Mouse (Mus musculus) C2C12 (cell line): ENCODE data around the gene Ano3. TPM values are rescaled to one million over a fixed set of nuclear protein-coding genes. Genes with fewer than 3 reads are reported as not detected.

Source experiments
- H3K27me3 ChIP-seq: one replicate; pipeline ENCODE4 v1.6.1; 2011; ENCODE audit not compliant: control insufficient read depth, insufficient read depth, insufficient read length
- H3K36me3 ChIP-seq: one replicate; pipeline ENCODE4 v1.6.1; 2011; ENCODE audit not compliant: control insufficient read depth, insufficient read depth
- H3K4me3 ChIP-seq: one replicate; pipeline ENCODE4 v1.5.1; 2011; ENCODE audit warnings: mild to moderate bottlenecking, control low read depth; ENCODE audit not compliant: poor library complexity, insufficient read depth, severe bottlenecking
- H3K79me2 ChIP-seq: one replicate; pipeline ENCODE4 v1.6.1; 2011; ENCODE audit not compliant: control insufficient read depth, insufficient read depth
- H3K79me3 ChIP-seq: one replicate; pipeline ENCODE4 v1.6.1; 2011; ENCODE audit warnings: low read depth, control low read depth
- H3ac ChIP-seq: one replicate; pipeline ENCODE3; 2011; ENCODE audit warnings: low read depth; ENCODE audit not compliant: control insufficient read depth, insufficient read length
- CEBPB ChIP-seq: IDR thresholded peaks from one replicate; pipeline ENCODE4 v1.6.1; 2011; ENCODE audit warnings: low read depth, mild to moderate bottlenecking, control low read depth, moderate library complexity
- CTCF ChIP-seq: IDR thresholded peaks from one replicate; pipeline ENCODE4 v1.5.1; 2011; ENCODE audit not compliant: control insufficient read depth, insufficient read depth, insufficient read length
- FOSL1 ChIP-seq: IDR thresholded peaks from one replicate; pipeline ENCODE4 v1.8.0; 2011; ENCODE audit warnings: mild to moderate bottlenecking, low read length; ENCODE audit not compliant: poor library complexity, insufficient read depth, severe bottlenecking
- MAX ChIP-seq: IDR thresholded peaks from one replicate; pipeline ENCODE4 v1.6.1; 2011; ENCODE audit warnings: mild to moderate bottlenecking, control low read depth
- MYOD1 ChIP-seq: IDR thresholded peaks from one replicate; pipeline ENCODE4 v1.6.1; 2011; ENCODE audit warnings: low read depth; ENCODE audit not compliant: control insufficient read depth, insufficient read length
- MYOG ChIP-seq: IDR thresholded peaks from one replicate; pipeline ENCODE4 v1.6.1; 2011; ENCODE audit not compliant: control insufficient read depth, insufficient read length; ENCODE audit errors: extremely low read depth
- USF1 ChIP-seq: IDR thresholded peaks from one replicate; pipeline ENCODE4 v1.6.1; 2011; ENCODE audit warnings: low read depth, mild to moderate bottlenecking, control low read depth, moderate library complexity
- polyA plus RNA-seq: library from polyadenylated mRNA; unstranded; fragments of >200 nt; fragmentation: generic; extraction: Trizol; gene quantifications from one replicate; pipeline ENCODE4 v1.2.1, GENCODE M21; 2012; ENCODE audit warnings: missing spikeins

The Ano3 gene
- polyA plus RNA-seq, 1 experiment, result 0.04 TPM

DNA sequence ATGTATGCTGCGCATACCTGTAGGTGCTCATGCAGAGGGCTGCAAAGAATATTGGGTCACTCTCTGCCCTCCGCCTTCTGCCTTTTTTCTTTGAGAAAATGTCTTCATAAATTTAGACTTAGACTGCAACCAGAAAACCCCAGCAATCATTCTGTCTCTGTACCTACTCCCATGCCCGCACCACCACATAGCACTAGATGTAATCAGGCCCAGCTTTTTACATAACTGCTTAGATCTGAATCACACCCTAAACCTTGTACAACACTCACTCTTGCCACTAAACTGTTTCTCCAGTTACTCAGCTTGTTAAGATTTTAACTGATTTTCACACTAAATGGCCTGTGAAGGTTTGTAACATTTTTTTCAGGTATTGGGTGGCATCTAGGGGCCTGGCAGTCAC is 241.3 kb downstream of the Ano3 start:
- Histone ChIP-seq H3K79me2 (no peaks in the 10 kb centered on the region), H3ac (no peak overlapping the region), H3K27me3 (no peaks in the 10 kb centered on the region), H3K79me3 (no peaks in the 10 kb centered on the region), H3K4me3 (no peak overlapping the region), H3K36me3 (no peaks in the 10 kb centered on the region)
- TF ChIP-seq CEBPB, result no peak
- TF ChIP-seq CTCF, result no peak
- no peak for TF ChIP-seq USF1
- no peak for TF ChIP-seq MYOG
- TF ChIP-seq MAX, result no peak
- no peak for TF ChIP-seq FOSL1
- TF ChIP-seq MYOD1, result no peak

DNA sequence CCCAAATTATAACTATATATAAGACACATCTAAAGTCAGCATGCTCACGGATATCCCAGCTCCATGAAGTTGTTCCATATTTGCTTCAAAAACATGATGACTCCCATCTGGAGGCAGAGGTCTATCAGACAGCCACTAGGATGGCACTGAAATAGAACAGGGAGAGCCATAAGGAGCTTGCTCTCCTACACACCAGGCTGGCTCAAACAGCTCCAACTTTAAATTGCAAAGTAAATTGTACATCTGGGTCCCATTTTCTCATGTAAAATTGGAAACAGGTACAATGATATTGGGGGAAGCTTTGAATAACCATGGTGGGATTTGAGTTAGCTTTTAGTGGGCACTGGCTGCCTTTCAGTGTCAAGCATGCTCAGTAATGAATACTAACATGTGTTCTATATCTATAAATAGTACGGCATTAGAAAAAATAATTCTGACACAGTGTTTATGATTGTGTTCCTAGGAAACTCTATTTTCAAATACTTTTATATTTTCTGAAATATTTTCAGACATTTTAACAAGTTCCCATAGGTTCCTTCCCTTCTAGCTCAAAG is 279.6 kb downstream of the Ano3 start:
- TF ChIP-seq USF1 (no peak), FOSL1 (no peak), MAX (no peak)
- Histone ChIP-seq H3K79me3 (no peaks in the 10 kb centered on the region), H3K27me3 (no peaks in the 10 kb centered on the region), H3K36me3 (no peaks in the 10 kb centered on the region), H3K4me3 (no peak overlapping the region), H3ac (no peak overlapping the region), H3K79me2 (no peaks in the 10 kb centered on the region)

DNA sequence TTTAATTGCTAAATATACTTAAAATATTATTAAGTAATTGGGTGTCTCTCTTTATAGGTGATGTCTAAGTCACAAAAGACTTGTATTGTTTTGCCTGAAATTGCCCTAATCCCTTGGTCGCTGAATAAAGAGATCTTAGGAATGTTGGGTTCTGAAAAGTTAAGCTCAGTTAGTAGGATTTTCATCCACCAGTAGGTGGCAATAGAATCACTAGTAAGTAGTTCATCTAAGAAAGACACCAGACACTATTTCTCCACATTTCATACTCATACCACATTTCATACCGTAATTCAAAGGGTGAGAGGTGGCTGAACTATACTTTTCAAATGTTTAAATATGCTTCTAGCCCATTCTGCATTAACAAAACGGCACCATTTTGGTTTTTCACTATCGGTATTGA is 287.4 kb downstream of the Ano3 start:
- TF ChIP-seq MYOG, result no peak
- no peak for TF ChIP-seq CTCF
- no peak for TF ChIP-seq USF1
- TF ChIP-seq FOSL1, result no peak
- no peak for TF ChIP-seq MAX
- TF ChIP-seq CEBPB, result no peak
- TF ChIP-seq MYOD1, result no peak

DNA sequence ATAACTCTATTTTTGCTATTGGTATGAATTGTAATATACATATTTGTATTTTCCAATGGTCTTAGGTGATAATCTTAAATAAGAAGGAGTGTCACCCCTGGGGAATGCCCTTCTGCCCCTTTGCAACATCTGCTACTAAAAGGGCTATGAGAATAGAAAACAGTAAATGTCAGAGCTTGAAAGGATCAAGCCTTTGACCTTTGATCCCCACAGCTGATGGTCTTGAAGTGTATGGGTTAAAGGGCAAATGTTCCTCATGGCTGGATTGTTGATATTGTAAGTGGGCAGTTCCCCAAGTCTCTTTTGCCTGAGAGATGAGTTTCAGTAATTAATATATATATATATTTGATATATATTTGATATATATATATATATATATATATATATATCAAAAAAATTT is 305.9 kb downstream of the Ano3 start:
- no peaks in the 10 kb centered on the region for H3K27me3 ChIP-seq
- TF ChIP-seq MAX (no peak), MYOG (no peak), USF1 (no peak), FOSL1 (no peak), MYOD1 (no peak), CTCF (no peak), CEBPB (no peak)

More for the DNA sequence above, 287.4 kb downstream of the Ano3 start:
- no peaks in the 10 kb centered on the region for H3K27me3 ChIP-seq
- H3K79me2 ChIP-seq, result no peaks in the 10 kb centered on the region
- H3K79me3 ChIP-seq, result no peaks in the 10 kb centered on the region
- no peak overlapping the region for H3ac ChIP-seq
- H3K4me3 ChIP-seq, result no peak overlapping the region
- no peaks in the 10 kb centered on the region for H3K36me3 ChIP-seq

DNA sequence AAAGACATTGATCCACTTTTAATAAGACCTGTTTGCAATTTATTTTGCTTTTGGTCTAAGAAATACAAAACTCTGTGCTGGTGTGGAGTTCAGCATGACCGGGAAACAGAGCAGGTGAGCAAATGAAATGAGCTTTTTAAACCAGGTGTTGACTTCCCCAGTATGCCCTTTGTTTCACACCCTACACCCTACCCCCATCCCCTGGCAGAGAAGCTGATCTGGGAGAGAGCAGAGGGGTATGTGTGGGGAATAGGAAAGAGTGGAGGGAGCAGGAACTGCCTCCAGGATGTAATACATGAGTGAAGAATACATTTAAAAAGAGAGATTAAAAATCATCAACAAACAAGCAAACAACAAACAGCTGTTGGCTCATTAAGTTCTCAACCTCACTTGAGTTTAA is 306.4 kb downstream of the Ano3 start:
- H3K79me2 ChIP-seq, result no peaks in the 10 kb centered on the region
- H3K27me3 ChIP-seq, result no peaks in the 10 kb centered on the region
- H3K79me3 ChIP-seq, result no peaks in the 10 kb centered on the region
- H3K4me3 ChIP-seq, result no peak overlapping the region
- no peaks in the 10 kb centered on the region for H3K36me3 ChIP-seq
- no peak for TF ChIP-seq CTCF
- TF ChIP-seq CEBPB, result no peak
- TF ChIP-seq USF1, result no peak
- no peak for TF ChIP-seq MYOG
- no peak for TF ChIP-seq FOSL1
- TF ChIP-seq MYOD1, result no peak
- no peak for TF ChIP-seq MAX
- H3ac ChIP-seq, result no peak overlapping the region

More for the DNA sequence above, 305.9 kb downstream of the Ano3 start:
- H3ac ChIP-seq, result no peak overlapping the region
- no peak overlapping the region for H3K4me3 ChIP-seq
- no peaks in the 10 kb centered on the region for H3K79me3 ChIP-seq
- H3K36me3 ChIP-seq, result no peaks in the 10 kb centered on the region
- no peaks in the 10 kb centered on the region for H3K79me2 ChIP-seq

Other genes with a start within 250 kb of the Ano3 start
- gene Muc15, start 229.6 kb downstream of the Ano3 start, polyA plus RNA-seq, result not detected
- not detected for gene Gm13941, start 155.1 kb upstream of the Ano3 start, polyA plus RNA-seq
- gene Gm15130, start 202.0 kb upstream of the Ano3 start, polyA plus RNA-seq, result not detected